Mouse (Mus musculus): ENCODE measurements around the gene Zfp493.

GRCm38 (mm10) chr13:67743896-67744295 is 35.6 kb upstream of the Zfp493 start:
- TF ChIP-seq CTCF (IDR thresholded peaks at IDR 0.05; ENCODE audit: borderline replicate concordance, insufficient read depth, low read length) (no peak), POLR2A (IDR thresholded peaks at IDR 0.05; ENCODE audit: low read depth, low read length) (no peak)

All from embryonic fibroblast, embryonic 13.5 days (primary cell).